Mouse (Mus musculus): ENCODE measurements around the gene Ankrd55. TPM values are rescaled to one million over a fixed set of nuclear protein-coding genes. Genes with fewer than 3 reads are reported as not detected.

Ankrd55 gene
- polyA plus RNA-seq, 1 experiment from 2014 or later: 0.24 TPM

DNA sequence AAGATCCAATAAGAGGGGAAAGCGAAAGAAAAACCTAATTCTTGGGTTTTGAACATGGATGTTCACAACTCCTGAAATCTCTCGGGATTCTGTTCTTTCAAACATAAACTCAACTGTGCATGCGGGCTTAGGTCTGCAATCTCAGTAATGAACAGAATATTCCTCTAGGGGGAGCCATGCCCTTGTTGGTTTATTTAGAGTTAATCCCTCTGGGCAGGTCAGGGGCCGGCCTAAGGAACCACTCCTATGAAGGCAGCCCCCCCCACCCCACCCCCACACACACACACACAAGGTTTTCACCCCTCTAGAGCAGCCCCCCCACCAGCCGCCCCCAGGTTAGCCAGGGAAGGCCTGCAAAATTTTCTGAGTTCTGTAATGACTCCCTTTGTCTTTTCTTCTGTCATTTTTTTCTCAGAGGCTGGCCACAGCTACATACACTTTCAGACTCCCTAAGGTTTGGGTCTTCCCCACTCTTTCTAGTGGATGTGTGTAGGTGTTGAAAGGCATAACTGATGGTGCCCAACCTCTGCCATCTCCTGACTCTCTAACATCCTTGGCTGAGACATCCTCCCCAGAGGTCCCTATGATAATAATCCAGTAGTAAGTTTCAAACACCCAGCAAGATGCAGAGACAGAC, 16.2 kb upstream of the Ankrd55 start:
- Histone ChIP-seq H3K4me1 (no peaks in the 10 kb centered on the region), H3K9me3 (no peaks in the 10 kb centered on the region), H3K36me3 (no peaks in the 10 kb centered on the region), H3K9ac (no peak overlapping the region), H3K27ac (no peak overlapping the region), H3K27me3 (replicated peaks) (no peaks in the 10 kb centered on the region), H3K4me2 (no peak overlapping the region), H3K4me3 (replicated peaks) (no peak overlapping the region)
- no peak for ATAC-seq (ENCODE audit: insufficient read depth, low FRiP score, low read depth)
- WGBS: 24% methylated on average over 5 of the region's 5 CpGs

DNA sequence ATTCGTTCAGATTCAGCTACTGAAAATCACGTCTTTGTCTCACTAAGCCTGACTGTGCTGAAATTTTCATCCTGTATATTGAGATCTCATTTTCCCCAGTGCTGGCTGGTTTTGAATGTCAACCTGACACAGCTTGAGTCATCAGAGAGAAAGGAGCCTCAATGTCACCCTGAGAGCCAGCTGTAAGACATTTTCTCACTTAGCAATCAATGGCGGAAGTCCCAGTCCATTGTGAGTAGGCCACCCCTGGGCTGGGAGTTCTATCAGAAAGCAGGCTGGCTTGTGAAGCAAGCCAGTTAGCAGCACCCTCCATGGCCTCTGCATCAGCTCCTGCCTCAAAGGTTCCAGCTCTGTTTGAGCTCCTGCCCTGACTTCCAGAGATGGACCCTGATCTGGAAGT, 13.6 kb upstream of the Ankrd55 start:
- no peak overlapping the region for H3K9ac ChIP-seq
- H3K36me3 ChIP-seq: no peaks in the 10 kb centered on the region
- ATAC-seq (ENCODE audit: insufficient read depth, low FRiP score, low read depth): no peak
- no peaks in the 10 kb centered on the region for H3K4me1 ChIP-seq
- H3K4me2 ChIP-seq: no peak overlapping the region
- H3K27ac ChIP-seq: no peak overlapping the region
- WGBS: 82% methylated on average over 3 of the region's 3 CpGs
- no peak overlapping the region for H3K4me3 ChIP-seq (replicated peaks)
- H3K9me3 ChIP-seq: no peaks in the 10 kb centered on the region
- H3K27me3 ChIP-seq (replicated peaks): no peaks in the 10 kb centered on the region

- no peaks in the 10 kb centered on the region for H3K27me3 ChIP-seq (replicated peaks)
- no peaks in the 10 kb centered on the region for H3K4me1 ChIP-seq
- no peak overlapping the region for H3K9ac ChIP-seq
- no peaks in the 10 kb centered on the region for H3K9me3 ChIP-seq
- H3K27ac ChIP-seq: no peak overlapping the region
- 84% methylated on average over 8 of the region's 8 CpGs for WGBS
- H3K36me3 ChIP-seq: no peaks in the 10 kb centered on the region
- no peak overlapping the region for H3K4me2 ChIP-seq
- no peak for ATAC-seq (ENCODE audit: insufficient read depth, low FRiP score, low read depth)
- no peak overlapping the region for H3K4me3 ChIP-seq (replicated peaks)
These were observed 12.3 kb upstream of the Ankrd55 start for GRCm38 (mm10) chr13:112275951-112276350.

GRCm38 (mm10) chr13:112277544-112277943, 10.7 kb upstream of the Ankrd55 start:
- 58% methylated on average over 5 of the region's 5 CpGs for WGBS
- H3K4me1 ChIP-seq: no peaks in the 10 kb centered on the region
- H3K36me3 ChIP-seq: no peaks in the 10 kb centered on the region
- no peak overlapping the region for H3K4me3 ChIP-seq (replicated peaks)
- no peak overlapping the region for H3K9ac ChIP-seq
- no peaks in the 10 kb centered on the region for H3K9me3 ChIP-seq
- H3K27ac ChIP-seq: no peak overlapping the region
- H3K27me3 ChIP-seq (replicated peaks): no peaks in the 10 kb centered on the region
- ATAC-seq (ENCODE audit: insufficient read depth, low FRiP score, low read depth): no peak
- no peak overlapping the region for H3K4me2 ChIP-seq

DNA sequence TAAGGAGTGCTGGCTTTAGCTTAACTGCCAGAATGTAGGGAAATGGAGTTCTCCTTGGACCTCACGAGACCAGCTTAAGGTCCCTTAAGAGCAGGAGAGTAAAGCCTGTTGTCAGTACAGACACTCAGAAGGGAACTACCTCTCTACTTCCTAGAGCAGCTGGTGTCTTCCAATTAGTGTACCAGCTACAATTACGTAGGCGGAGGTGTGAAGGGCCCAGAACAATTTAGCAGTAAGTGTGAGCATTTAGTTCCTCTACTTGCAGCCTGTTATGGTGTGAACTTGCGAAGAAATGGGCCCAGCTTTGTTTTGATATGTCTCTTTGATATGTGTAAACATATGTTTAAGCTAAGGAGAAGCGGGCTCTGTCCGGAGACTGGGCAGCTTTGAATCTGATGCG, 10.0 kb upstream of the Ankrd55 start:
- ATAC-seq (ENCODE audit: insufficient read depth, low FRiP score, low read depth): no peak
- H3K4me2 ChIP-seq: no peak overlapping the region
- H3K4me3 ChIP-seq (replicated peaks): no peak overlapping the region
- H3K4me1 ChIP-seq: no peaks in the 10 kb centered on the region
- no peaks in the 10 kb centered on the region for H3K36me3 ChIP-seq
- no peaks in the 10 kb centered on the region for H3K27me3 ChIP-seq (replicated peaks)
- H3K27ac ChIP-seq: no peak overlapping the region
- WGBS: 60% methylated on average over 7 of the region's 7 CpGs
- no peaks in the 10 kb centered on the region for H3K9me3 ChIP-seq
- no peak overlapping the region for H3K9ac ChIP-seq

- 88% methylated on average over 1 of the region's 1 CpGs for WGBS
- no peak overlapping the region for H3K9ac ChIP-seq
- no peak overlapping the region for H3K4me2 ChIP-seq
- no peaks in the 10 kb centered on the region for H3K9me3 ChIP-seq
- no peak overlapping the region for H3K4me3 ChIP-seq (replicated peaks)
- no peak for ATAC-seq (ENCODE audit: insufficient read depth, low FRiP score, low read depth)
- no peak overlapping the region for H3K27ac ChIP-seq
- H3K36me3 ChIP-seq: no peaks in the 10 kb centered on the region
- H3K4me1 ChIP-seq: peaks cover 8% of the 10 kb centered on the region; the same call in 1 of the 2 replicates
- H3K27me3 ChIP-seq (replicated peaks): no peaks in the 10 kb centered on the region
These were observed 1.1 kb upstream of the Ankrd55 start for GRCm38 (mm10) chr13:112287135-112287534.

DNA sequence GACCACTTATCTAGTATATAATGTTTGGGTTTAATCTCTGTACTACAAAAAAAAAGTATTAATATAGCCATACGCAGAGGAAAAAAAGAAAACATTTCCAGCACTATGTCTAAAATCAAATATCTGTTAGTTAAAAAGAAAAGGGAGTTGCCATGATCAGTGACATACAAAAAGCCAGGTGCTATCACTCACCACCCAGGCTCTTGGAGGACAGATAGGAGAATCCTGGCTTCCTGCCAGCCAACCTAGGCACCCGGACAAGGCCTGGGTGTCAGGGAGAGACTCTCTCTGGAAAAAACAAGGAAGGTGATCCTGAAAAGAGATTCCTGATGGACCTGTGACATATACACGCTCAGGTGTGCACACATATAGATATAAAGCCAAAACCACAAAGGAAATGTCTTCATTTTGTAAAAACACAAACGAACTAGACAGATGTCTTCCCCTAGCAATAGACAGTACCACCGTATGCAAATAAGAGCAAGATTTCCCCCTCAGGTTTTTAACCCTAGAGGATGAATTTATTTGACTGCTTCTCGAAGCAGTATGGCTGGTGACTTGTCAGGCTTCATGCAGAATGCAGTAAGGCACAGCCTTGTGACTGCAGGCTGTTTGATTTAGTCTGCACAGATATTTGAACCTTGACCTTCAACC, 553 bp upstream of the Ankrd55 start:
- Histone ChIP-seq H3K4me2 (peak overlapping the region; percentile 60), H3K9me3 (no peaks in the 10 kb centered on the region), H3K27me3 (replicated peaks) (no peaks in the 10 kb centered on the region), H3K36me3 (no peaks in the 10 kb centered on the region), H3K27ac (0 out of 2 replicates have a peak overlapping the region, but pooled peaks have one; percentile 6), H3K9ac (no peak overlapping the region), H3K4me1 (peaks cover 8% of the 10 kb centered on the region; the same call in 1 of the 2 replicates), H3K4me3 (replicated peaks) (no peak overlapping the region)
- 34% methylated on average over 6 of the region's 6 CpGs for WGBS
- ATAC-seq (ENCODE audit: insufficient read depth, low FRiP score, low read depth): no peak

GRCm38 (mm10) chr13:112289338-112289737, 1.1 kb downstream of the Ankrd55 start:
- no peak for ATAC-seq (ENCODE audit: insufficient read depth, low FRiP score, low read depth)
- Histone ChIP-seq H3K4me1 (peaks cover 8% of the 10 kb centered on the region; the same call in 1 of the 2 replicates), H3K27me3 (replicated peaks) (no peaks in the 10 kb centered on the region), H3K36me3 (no peaks in the 10 kb centered on the region), H3K4me2 (no peak overlapping the region), H3K9me3 (no peaks in the 10 kb centered on the region), H3K4me3 (replicated peaks) (no peak overlapping the region), H3K9ac (no peak overlapping the region), H3K27ac (no peak overlapping the region)
- WGBS: 66% methylated on average over 9 of the region's 9 CpGs

- no peaks in the 10 kb centered on the region for H3K9me3 ChIP-seq
- no peak overlapping the region for H3K27ac ChIP-seq
- no peaks in the 10 kb centered on the region for H3K36me3 ChIP-seq
- no peak for ATAC-seq (ENCODE audit: insufficient read depth, low FRiP score, low read depth)
- H3K27me3 ChIP-seq (replicated peaks): no peaks in the 10 kb centered on the region
- peaks cover 8% of the 10 kb centered on the region; the same call in 1 of the 2 replicates for H3K4me1 ChIP-seq
- H3K4me3 ChIP-seq (replicated peaks): no peak overlapping the region
- H3K9ac ChIP-seq: no peak overlapping the region
- H3K4me2 ChIP-seq: no peak overlapping the region
- 50% methylated on average over 4 of the region's 4 CpGs for WGBS
These were observed 1.7 kb downstream of the Ankrd55 start for GRCm38 (mm10) chr13:112289981-112290380.

DNA sequence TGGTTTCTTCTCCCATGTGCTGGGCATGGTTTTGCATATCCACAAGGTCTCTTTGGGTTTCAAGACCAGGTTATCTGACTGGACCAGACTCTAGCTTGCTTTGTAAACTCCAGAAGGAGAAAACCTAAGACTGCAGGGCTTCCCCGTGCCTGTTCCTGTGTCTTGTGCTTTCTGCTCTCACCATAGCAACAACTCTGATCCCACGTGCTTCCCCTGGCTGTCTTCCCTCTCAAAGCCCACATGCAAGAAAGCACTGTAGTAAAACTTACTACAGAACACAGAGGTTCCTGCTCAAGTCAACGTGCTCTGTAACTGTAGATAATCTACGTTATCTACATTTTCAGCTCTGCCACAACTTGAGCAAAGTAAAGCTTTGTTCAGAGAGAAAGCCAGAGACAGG, 4.2 kb downstream of the Ankrd55 start:
- WGBS: 48% methylated on average over 4 of the region's 4 CpGs
- no peak for ATAC-seq (ENCODE audit: insufficient read depth, low FRiP score, low read depth)
- H3K27me3 ChIP-seq (replicated peaks): no peaks in the 10 kb centered on the region
- no peak overlapping the region for H3K4me3 ChIP-seq (replicated peaks)
- no peak overlapping the region for H3K9ac ChIP-seq
- H3K4me1 ChIP-seq: peaks cover 8% of the 10 kb centered on the region; the same call in 1 of the 2 replicates
- no peaks in the 10 kb centered on the region for H3K9me3 ChIP-seq
- H3K27ac ChIP-seq: no peak overlapping the region
- no peaks in the 10 kb centered on the region for H3K36me3 ChIP-seq
- no peak overlapping the region for H3K4me2 ChIP-seq

- H3K36me3 ChIP-seq: no peaks in the 10 kb centered on the region
- no peak overlapping the region for H3K27ac ChIP-seq
- no peaks in the 10 kb centered on the region for H3K27me3 ChIP-seq (replicated peaks)
- peaks cover 2% of the 10 kb centered on the region; the same call in 1 of the 2 replicates for H3K4me1 ChIP-seq
- 92% methylated on average over 6 of the region's 6 CpGs for WGBS
- ATAC-seq (ENCODE audit: insufficient read depth, low FRiP score, low read depth): no peak
- H3K9ac ChIP-seq: no peak overlapping the region
- no peaks in the 10 kb centered on the region for H3K9me3 ChIP-seq
- no peak overlapping the region for H3K4me3 ChIP-seq (replicated peaks)
- no peak overlapping the region for H3K4me2 ChIP-seq
These were observed 4.8 kb downstream of the Ankrd55 start for GRCm38 (mm10) chr13:112293092-112293491.

DNA sequence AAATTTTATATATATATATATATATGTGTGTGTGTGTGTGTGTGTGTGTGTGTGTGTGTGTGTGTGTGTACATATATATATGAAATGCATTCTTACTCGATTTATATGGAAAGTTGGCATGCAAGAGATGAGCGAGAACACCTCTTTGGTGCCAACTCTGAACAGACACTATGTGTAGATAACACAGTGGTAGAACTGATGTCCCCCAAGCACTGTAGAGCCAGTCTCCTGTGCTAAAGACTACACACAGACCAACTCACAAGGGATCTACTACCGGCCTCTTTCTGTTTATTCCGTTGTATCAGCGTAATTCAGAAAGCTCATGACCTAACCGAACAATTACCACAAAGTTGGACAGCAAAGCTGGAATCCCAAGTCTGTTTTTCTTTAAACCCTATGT, 6.2 kb downstream of the Ankrd55 start:
- ATAC-seq (ENCODE audit: insufficient read depth, low FRiP score, low read depth): no peak
- Histone ChIP-seq H3K4me1 (no peaks in the 10 kb centered on the region), H3K4me2 (no peak overlapping the region), H3K9me3 (no peaks in the 10 kb centered on the region), H3K4me3 (replicated peaks) (no peak overlapping the region), H3K27ac (no peak overlapping the region), H3K27me3 (replicated peaks) (no peaks in the 10 kb centered on the region), H3K9ac (no peak overlapping the region), H3K36me3 (no peaks in the 10 kb centered on the region)
- 92% methylated on average over 6 of the region's 6 CpGs for WGBS
